Mouse (Mus musculus): Measurements from ENCODE around the gene Cog8. TPM values are rescaled to one million over a fixed set of nuclear protein-coding genes. Genes with fewer than 3 reads are reported as not detected.

Gene Cog8
- polyA plus RNA-seq (2014; fragmentation: Nextera tagmentation; extraction: Ambion mirVana): 34.2 and 41.4 TPM in 2 replicates

- H3K27ac ChIP-seq (ENCODE audit: low read depth, low read length): peak within 1 kb of the TSS; percentile 70
- H3K9ac ChIP-seq (ENCODE audit: low read length): peak within 1 kb of the TSS; percentile 85
- H3K4me3 ChIP-seq (ENCODE audit: low read depth, low read length): peak within 1 kb of the TSS; percentile 98
- H3K36me3 ChIP-seq (ENCODE audit: control insufficient read depth, insufficient read depth, low read length): peaks cover 48% of the 10 kb centered on the region
- WGBS: under 1% methylated on average over 88 of the region's 88 CpGs
- H3K27me3 ChIP-seq (replicated peaks; ENCODE audit: control insufficient read depth, insufficient read depth, low read length): no peaks in the 10 kb centered on the region
- peaks cover 8% of the 10 kb centered on the region for H3K4me1 ChIP-seq (ENCODE audit: control insufficient read depth, insufficient read depth, low read length)
- DNase-seq (ENCODE audit: low spot score) (peak; percentile 99), ATAC-seq (peak; percentile 97)
- H3K4me2 ChIP-seq (ENCODE audit: low read length): peak within 1 kb of the TSS; percentile 97
- H3K9me3 ChIP-seq (replicated peaks; ENCODE audit: control insufficient read depth, low read length): no peaks in the 10 kb centered on the region
Measured at GRCm38 (mm10) chr8:107056076-107056972, at the start of gene Cog8, which contains the start of gene Nip7. TSS of gene Cog8 (minus strand) at chr8:107056689. TSS of gene Nip7 (plus strand) at chr8:107056877.

- Histone ChIP-seq H3K4me1 (ENCODE audit: control insufficient read depth, insufficient read depth, low read length) (no peaks in the 10 kb centered on the region), H3K27me3 (replicated peaks; ENCODE audit: control insufficient read depth, insufficient read depth, low read length) (no peaks in the 10 kb centered on the region), H3K9me3 (replicated peaks; ENCODE audit: control insufficient read depth, low read length) (no peaks in the 10 kb centered on the region), H3K4me3 (ENCODE audit: low read depth, low read length) (no peak overlapping the region), H3K9ac (ENCODE audit: low read length) (no peak overlapping the region), H3K4me2 (ENCODE audit: low read length) (no peak overlapping the region), H3K36me3 (ENCODE audit: control insufficient read depth, insufficient read depth, low read length) (no peaks in the 10 kb centered on the region), H3K27ac (ENCODE audit: low read depth, low read length) (no peak overlapping the region)
- ATAC-seq: no peak
- WGBS: 12% methylated on average over 4 of the region's 4 CpGs
- peak; percentile 77 for DNase-seq (ENCODE audit: low spot score)
Measured at GRCm38 (mm10) chr8:107104547-107104946, 48.1 kb upstream of the Cog8 start.

- no peaks in the 10 kb centered on the region for H3K27me3 ChIP-seq (replicated peaks; ENCODE audit: control insufficient read depth, insufficient read depth, low read length)
- ATAC-seq (no peak), DNase-seq (ENCODE audit: low spot score) (no peak)
- H3K9me3 ChIP-seq (replicated peaks; ENCODE audit: control insufficient read depth, low read length): no peaks in the 10 kb centered on the region
- H3K4me2 ChIP-seq (ENCODE audit: low read length): no peak overlapping the region
- H3K36me3 ChIP-seq (ENCODE audit: control insufficient read depth, insufficient read depth, low read length): no peaks in the 10 kb centered on the region
- 88% methylated on average over 2 of the region's 2 CpGs for WGBS
- no peaks in the 10 kb centered on the region for H3K4me1 ChIP-seq (ENCODE audit: control insufficient read depth, insufficient read depth, low read length)
- H3K9ac ChIP-seq (ENCODE audit: low read length): no peak overlapping the region
- H3K27ac ChIP-seq (ENCODE audit: low read depth, low read length): no peak overlapping the region
- H3K4me3 ChIP-seq (ENCODE audit: low read depth, low read length): no peak overlapping the region
Measured at GRCm38 (mm10) chr8:107100635-107101034, 44.1 kb upstream of the Cog8 start.

GRCm38 (mm10) chr8:107096366-107097036 is 40.0 kb upstream of the Cog8 start, which contains the start of gene Terf2:
TSS of gene Terf2 (minus strand) at chr8:107096547.
- WGBS: 5% methylated on average over 38 of the region's 39 CpGs
- Histone ChIP-seq H3K4me2 (ENCODE audit: low read length) (peak within 1 kb of the TSS; percentile 49), H3K27ac (ENCODE audit: low read depth, low read length) (peak within 1 kb of the TSS; percentile 85), H3K9ac (ENCODE audit: low read length) (peak within 1 kb of the TSS; percentile 88), H3K4me3 (ENCODE audit: low read depth, low read length) (peak within 1 kb of the TSS; percentile 86), H3K9me3 (replicated peaks; ENCODE audit: control insufficient read depth, low read length) (no peaks in the 10 kb centered on the region), H3K27me3 (replicated peaks; ENCODE audit: control insufficient read depth, insufficient read depth, low read length) (no peaks in the 10 kb centered on the region), H3K4me1 (ENCODE audit: control insufficient read depth, insufficient read depth, low read length) (peaks cover 13% of the 10 kb centered on the region), H3K36me3 (ENCODE audit: control insufficient read depth, insufficient read depth, low read length) (peaks cover 26% of the 10 kb centered on the region)
- ATAC-seq (peak; percentile 98), DNase-seq (ENCODE audit: low spot score) (peak; percentile 98)

- Histone ChIP-seq H3K27me3 (replicated peaks; ENCODE audit: control insufficient read depth, insufficient read depth, low read length) (no peaks in the 10 kb centered on the region), H3K4me2 (ENCODE audit: low read length) (peak overlapping the region; percentile 49), H3K9ac (ENCODE audit: low read length) (peak overlapping the region; percentile 88), H3K36me3 (ENCODE audit: control insufficient read depth, insufficient read depth, low read length) (peaks cover 32% of the 10 kb centered on the region), H3K4me1 (ENCODE audit: control insufficient read depth, insufficient read depth, low read length) (peaks cover 13% of the 10 kb centered on the region), H3K4me3 (ENCODE audit: low read depth, low read length) (peak overlapping the region; percentile 86), H3K9me3 (replicated peaks; ENCODE audit: control insufficient read depth, low read length) (no peaks in the 10 kb centered on the region), H3K27ac (ENCODE audit: low read depth, low read length) (peak overlapping the region; percentile 85)
- ATAC-seq: peak; percentile 81
- DNase-seq (ENCODE audit: low spot score): peak; percentile 51
- WGBS: under 1% methylated on average over 51 of the region's 53 CpGs
Measured at GRCm38 (mm10) chr8:107095717-107096365, 39.4 kb upstream of the Cog8 start.

- Histone ChIP-seq H3K4me2 (ENCODE audit: low read length) (no peak overlapping the region), H3K4me1 (ENCODE audit: control insufficient read depth, insufficient read depth, low read length) (peaks cover 13% of the 10 kb centered on the region), H3K9ac (ENCODE audit: low read length) (no peak overlapping the region), H3K27ac (ENCODE audit: low read depth, low read length) (no peak overlapping the region), H3K4me3 (ENCODE audit: low read depth, low read length) (no peak overlapping the region), H3K27me3 (replicated peaks; ENCODE audit: control insufficient read depth, insufficient read depth, low read length) (no peaks in the 10 kb centered on the region), H3K9me3 (replicated peaks; ENCODE audit: control insufficient read depth, low read length) (no peaks in the 10 kb centered on the region), H3K36me3 (ENCODE audit: control insufficient read depth, insufficient read depth, low read length) (peaks cover 60% of the 10 kb centered on the region)
- DNase-seq (ENCODE audit: low spot score): no peak
- 92% methylated on average over 7 of the region's 7 CpGs for WGBS
- no peak for ATAC-seq
Measured at GRCm38 (mm10) chr8:107090531-107090930, 34.0 kb upstream of the Cog8 start.

GRCm38 (mm10) chr8:107088526-107089063 is 32.1 kb upstream of the Cog8 start:
- ATAC-seq: no peak
- Histone ChIP-seq H3K4me2 (ENCODE audit: low read length) (no peak overlapping the region), H3K9me3 (replicated peaks; ENCODE audit: control insufficient read depth, low read length) (no peaks in the 10 kb centered on the region)

GRCm38 (mm10) chr8:107086018-107086417 is 29.5 kb upstream of the Cog8 start:
- Histone ChIP-seq H3K9me3 (replicated peaks; ENCODE audit: control insufficient read depth, low read length) (no peaks in the 10 kb centered on the region), H3K27ac (ENCODE audit: low read depth, low read length) (no peak overlapping the region), H3K27me3 (replicated peaks; ENCODE audit: control insufficient read depth, insufficient read depth, low read length) (no peaks in the 10 kb centered on the region), H3K36me3 (ENCODE audit: control insufficient read depth, insufficient read depth, low read length) (peaks cover 63% of the 10 kb centered on the region), H3K9ac (ENCODE audit: low read length) (no peak overlapping the region), H3K4me1 (ENCODE audit: control insufficient read depth, insufficient read depth, low read length) (no peaks in the 10 kb centered on the region), H3K4me3 (ENCODE audit: low read depth, low read length) (no peak overlapping the region), H3K4me2 (ENCODE audit: low read length) (no peak overlapping the region)
- ATAC-seq (no peak), DNase-seq (ENCODE audit: low spot score) (no peak)
- WGBS: 97% methylated on average over 5 of the region's 5 CpGs

More at GRCm38 (mm10) chr8:107088526-107089063, 32.1 kb upstream of the Cog8 start:
- WGBS: 96% methylated on average over 5 of the region's 5 CpGs
- Histone ChIP-seq H3K9ac (ENCODE audit: low read length) (no peak overlapping the region), H3K4me3 (ENCODE audit: low read depth, low read length) (no peak overlapping the region), H3K36me3 (ENCODE audit: control insufficient read depth, insufficient read depth, low read length) (peaks cover 61% of the 10 kb centered on the region), H3K4me1 (ENCODE audit: control insufficient read depth, insufficient read depth, low read length) (no peaks in the 10 kb centered on the region), H3K27ac (ENCODE audit: low read depth, low read length) (no peak overlapping the region), H3K27me3 (replicated peaks; ENCODE audit: control insufficient read depth, insufficient read depth, low read length) (no peaks in the 10 kb centered on the region)
- DNase-seq (ENCODE audit: low spot score): no peak
